Mouse (Mus musculus): ENCODE data around the gene Ccdc32.

GRCm38 (mm10) chr2:119034656-119035396, 5.6 kb upstream of the Ccdc32 start, which contains the start of gene Rpusd2:
- TF ChIP-seq GATA1 (IDR thresholded peaks at IDR 0.05; ENCODE audit: low read length), result no peak
- TF ChIP-seq TAL1 (IDR thresholded peaks at IDR 0.05; ENCODE audit: low read length), result no peak

Data from erythroblast, embryonic 14.5 days (primary cell).